Mouse (Mus musculus) kidney, adult 2 months (tissue): ENCODE measurements at regions not wholly inside any gene's neighbourhood (a gene's known extent, or its start where the extent isn't known, plus 50 kb on each side); places are given as distances from the start of the nearest gene placed in this dataset.

Source experiments
- CTCF ChIP-seq: fragments of 200-500 bp; conservative IDR thresholded peaks from 2 replicates; pipeline ENCODE4 v1.5.1; 2011; ENCODE audit warnings: low read depth, mild to moderate bottlenecking, control low read depth, low read length, moderate library complexity, mixed read lengths; ENCODE audit not compliant: insufficient read depth, insufficient read length
- POLR2A ChIP-seq: fragments of 200-500 bp; IDR thresholded peaks from one replicate; pipeline ENCODE4 v1.6.1; 2011; ENCODE audit warnings: low read depth, low read length, control low read depth

DNA sequence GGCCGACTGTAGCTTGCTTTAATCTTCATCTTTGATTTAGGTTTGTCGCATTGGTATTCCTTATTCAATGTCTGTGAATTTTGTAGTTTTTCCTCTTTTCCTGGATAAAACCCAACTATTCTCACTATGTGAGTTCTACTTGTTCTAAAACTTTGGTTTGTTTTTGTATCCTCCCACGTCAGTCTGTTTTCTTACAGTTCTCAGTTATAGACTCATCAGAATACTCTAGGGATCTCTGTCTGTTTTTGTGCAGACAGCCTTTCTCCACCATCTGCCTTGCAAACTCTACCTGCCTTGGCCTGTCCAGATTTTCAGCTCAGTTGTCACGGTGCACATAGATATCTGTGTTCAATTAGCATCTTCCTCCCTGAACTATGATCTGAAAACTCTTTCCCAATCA, 249.3 kb downstream of the Adgrg6 start:
- TF ChIP-seq POLR2A: no peak
- no peak for TF ChIP-seq CTCF
